Mouse (Mus musculus): ENCODE data around the gene Kcnj9. TPM values are rescaled to one million over a fixed set of nuclear protein-coding genes. Genes with fewer than 3 reads are reported as not detected.

Gene Kcnj9
- polyA plus RNA-seq, 1 experiment = 3.9 TPM

- peaks cover 5% of the 10 kb centered on the region; the same call in 1 of the 2 replicates for H3K4me1 ChIP-seq (ENCODE audit: control insufficient read depth, insufficient read depth, insufficient read length)
- no peak overlapping the region for H3K27ac ChIP-seq (ENCODE audit: insufficient read depth, low read length)
- no peak for DNase-seq (ENCODE audit: low read depth in 1 of 2, low spot score in 2 of 2)
- peaks cover 14% of the 10 kb centered on the region for H3K36me3 ChIP-seq (ENCODE audit: control insufficient read depth, insufficient read depth, low read length)
- no peak overlapping the region for H3K4me3 ChIP-seq (ENCODE audit: extremely low read depth, insufficient read depth, insufficient read length)
- TF ChIP-seq CTCF (IDR thresholded peaks at IDR 0.05; ENCODE audit: extremely low read depth, insufficient read depth, insufficient read length, insufficient replicate concordance) = no peak
- TF ChIP-seq POLR2A (IDR thresholded peaks at IDR 0.05; ENCODE audit: low read depth, low read length) = no peak
- H3K27me3 ChIP-seq (ENCODE audit: control insufficient read depth, insufficient read depth, low read length) = peaks cover 3% of the 10 kb centered on the region; the same call in 1 of the 2 replicates
- 85% methylated on average over 13 of the region's 13 CpGs for WGBS
Measured at GRCm38 (mm10) chr1:172322725-172323124, 6.4 kb downstream of the Kcnj9 start.

- H3K4me3 ChIP-seq (ENCODE audit: extremely low read depth, insufficient read depth, insufficient read length) = no peak overlapping the region
- peaks cover 17% of the 10 kb centered on the region for H3K36me3 ChIP-seq (ENCODE audit: control insufficient read depth, insufficient read depth, low read length)
- H3K27ac ChIP-seq (ENCODE audit: insufficient read depth, low read length) = no peak overlapping the region
- no peak for DNase-seq (ENCODE audit: low read depth in 1 of 2, low spot score in 2 of 2)
- H3K4me1 ChIP-seq (ENCODE audit: control insufficient read depth, insufficient read depth, insufficient read length) = no peaks in the 10 kb centered on the region
- 79% methylated on average over 5 of the region's 5 CpGs for WGBS
- no peaks in the 10 kb centered on the region for H3K27me3 ChIP-seq (ENCODE audit: control insufficient read depth, insufficient read depth, low read length)
- TF ChIP-seq POLR2A (IDR thresholded peaks at IDR 0.05; ENCODE audit: low read depth, low read length) = no peak
- TF ChIP-seq CTCF (IDR thresholded peaks at IDR 0.05; ENCODE audit: extremely low read depth, insufficient read depth, insufficient read length, insufficient replicate concordance) = no peak
Measured at GRCm38 (mm10) chr1:172319921-172320411, 9.2 kb downstream of the Kcnj9 start.

GRCm38 (mm10) chr1:172319346-172319745, 9.8 kb downstream of the Kcnj9 start:
- no peaks in the 10 kb centered on the region for H3K27me3 ChIP-seq (ENCODE audit: control insufficient read depth, insufficient read depth, low read length)
- WGBS = 95% methylated on average over 7 of the region's 7 CpGs
- H3K27ac ChIP-seq (ENCODE audit: insufficient read depth, low read length) = no peak overlapping the region
- no peaks in the 10 kb centered on the region for H3K4me1 ChIP-seq (ENCODE audit: control insufficient read depth, insufficient read depth, insufficient read length)
- TF ChIP-seq POLR2A (IDR thresholded peaks at IDR 0.05; ENCODE audit: low read depth, low read length) (no peak), CTCF (IDR thresholded peaks at IDR 0.05; ENCODE audit: extremely low read depth, insufficient read depth, insufficient read length, insufficient replicate concordance) (no peak)
- H3K36me3 ChIP-seq (ENCODE audit: control insufficient read depth, insufficient read depth, low read length) = peaks cover 17% of the 10 kb centered on the region
- no peak for DNase-seq (ENCODE audit: low read depth in 1 of 2, low spot score in 2 of 2)
- H3K4me3 ChIP-seq (ENCODE audit: extremely low read depth, insufficient read depth, insufficient read length) = no peak overlapping the region

GRCm38 (mm10) chr1:172318424-172319035, 10.6 kb downstream of the Kcnj9 start:
- H3K36me3 ChIP-seq (ENCODE audit: control insufficient read depth, insufficient read depth, low read length) = peaks cover 17% of the 10 kb centered on the region
- no peak for TF ChIP-seq POLR2A (IDR thresholded peaks at IDR 0.05; ENCODE audit: low read depth, low read length)
- H3K27ac ChIP-seq (ENCODE audit: insufficient read depth, low read length) = no peak overlapping the region
- H3K4me3 ChIP-seq (ENCODE audit: extremely low read depth, insufficient read depth, insufficient read length) = no peak overlapping the region
- no peaks in the 10 kb centered on the region for H3K27me3 ChIP-seq (ENCODE audit: control insufficient read depth, insufficient read depth, low read length)
- no peak for DNase-seq (ENCODE audit: low read depth in 1 of 2, low spot score in 2 of 2)
- 94% methylated on average over 19 of the region's 19 CpGs for WGBS
- H3K4me1 ChIP-seq (ENCODE audit: control insufficient read depth, insufficient read depth, insufficient read length) = no peaks in the 10 kb centered on the region

GRCm38 (mm10) chr1:172317946-172318345, 11.2 kb downstream of the Kcnj9 start:
- no peak overlapping the region for H3K27ac ChIP-seq (ENCODE audit: insufficient read depth, low read length)
- peaks cover 3% of the 10 kb centered on the region; the same call in 1 of the 2 replicates for H3K4me1 ChIP-seq (ENCODE audit: control insufficient read depth, insufficient read depth, insufficient read length)
- 98% methylated on average over 15 of the region's 15 CpGs for WGBS
- DNase-seq (ENCODE audit: low read depth in 1 of 2, low spot score in 2 of 2) = no peak
- peaks cover 17% of the 10 kb centered on the region for H3K36me3 ChIP-seq (ENCODE audit: control insufficient read depth, insufficient read depth, low read length)
- TF ChIP-seq POLR2A (IDR thresholded peaks at IDR 0.05; ENCODE audit: low read depth, low read length) = no peak
- no peak for TF ChIP-seq CTCF (IDR thresholded peaks at IDR 0.05; ENCODE audit: extremely low read depth, insufficient read depth, insufficient read length, insufficient replicate concordance)
- no peak overlapping the region for H3K4me3 ChIP-seq (ENCODE audit: extremely low read depth, insufficient read depth, insufficient read length)
- H3K27me3 ChIP-seq (ENCODE audit: control insufficient read depth, insufficient read depth, low read length) = no peaks in the 10 kb centered on the region

- H3K4me3 ChIP-seq (ENCODE audit: extremely low read depth, insufficient read depth, insufficient read length) = no peak overlapping the region
- H3K27ac ChIP-seq (ENCODE audit: insufficient read depth, low read length) = no peak overlapping the region
- peaks cover 17% of the 10 kb centered on the region for H3K36me3 ChIP-seq (ENCODE audit: control insufficient read depth, insufficient read depth, low read length)
- H3K27me3 ChIP-seq (ENCODE audit: control insufficient read depth, insufficient read depth, low read length) = no peaks in the 10 kb centered on the region
- TF ChIP-seq POLR2A (IDR thresholded peaks at IDR 0.05; ENCODE audit: low read depth, low read length) = no peak
- no peak for TF ChIP-seq CTCF (IDR thresholded peaks at IDR 0.05; ENCODE audit: extremely low read depth, insufficient read depth, insufficient read length, insufficient replicate concordance)
- DNase-seq (ENCODE audit: low read depth in 1 of 2, low spot score in 2 of 2) = no peak
- peaks cover 5% of the 10 kb centered on the region; the same call in 1 of the 2 replicates for H3K4me1 ChIP-seq (ENCODE audit: control insufficient read depth, insufficient read depth, insufficient read length)
- WGBS = 96% methylated on average over 18 of the region's 18 CpGs
Measured at GRCm38 (mm10) chr1:172317431-172317830, 11.7 kb downstream of the Kcnj9 start.

- peaks cover 17% of the 10 kb centered on the region for H3K36me3 ChIP-seq (ENCODE audit: control insufficient read depth, insufficient read depth, low read length)
- H3K4me1 ChIP-seq (ENCODE audit: control insufficient read depth, insufficient read depth, insufficient read length) = peaks cover 13% of the 10 kb centered on the region; the same call in 1 of the 2 replicates
- TF ChIP-seq CTCF (IDR thresholded peaks at IDR 0.05; ENCODE audit: extremely low read depth, insufficient read depth, insufficient read length, insufficient replicate concordance) (no peak), POLR2A (IDR thresholded peaks at IDR 0.05; ENCODE audit: low read depth, low read length) (no peak)
- no peaks in the 10 kb centered on the region for H3K27me3 ChIP-seq (ENCODE audit: control insufficient read depth, insufficient read depth, low read length)
- WGBS = 88% methylated on average over 3 of the region's 3 CpGs
- no peak overlapping the region for H3K27ac ChIP-seq (ENCODE audit: insufficient read depth, low read length)
- no peak for DNase-seq (ENCODE audit: low read depth in 1 of 2, low spot score in 2 of 2)
- no peak overlapping the region for H3K4me3 ChIP-seq (ENCODE audit: extremely low read depth, insufficient read depth, insufficient read length)
Measured at GRCm38 (mm10) chr1:172314911-172315310, 14.2 kb downstream of the Kcnj9 start.

All from spleen, adult 2 months (tissue).